Mouse (Mus musculus) stomach, embryonic 14.5 days (tissue): ENCODE measurements around the gene Fam186a. TPM values are rescaled to one million over a fixed set of nuclear protein-coding genes. Genes with fewer than 3 reads are reported as not detected.

Experiments used
- ATAC-seq: fragments of 200-750 bp; cut with Nextera tagmentation; 2 replicates; pipeline ENCODE4 v1.8.0; 2017; ENCODE audit warnings: low read depth, moderate TSS enrichment; ENCODE audit not compliant: insufficient number of reproducible peaks, insufficient read depth, low FRiP score
- H3K27ac ChIP-seq: fragments of 300-500 bp; sonication (generic); 2 replicates; pipeline ENCODE4 v1.5.1; 2014; ENCODE audit warnings: mild to moderate bottlenecking, low read length, moderate library complexity, mixed read lengths
- H3K27me3 ChIP-seq: fragments of 300-500 bp; sonication (generic); 2 replicates; pipeline ENCODE4 v1.6.1; 2014; ENCODE audit warnings: low read length, control low read depth, mixed read lengths; ENCODE audit not compliant: control insufficient read depth, insufficient read depth
- H3K36me3 ChIP-seq: fragments of 300-500 bp; sonication (generic); 2 replicates; pipeline ENCODE4 v1.6.1; 2014; ENCODE audit warnings: mild to moderate bottlenecking, control low read depth, low read length, moderate library complexity, mixed read lengths; ENCODE audit not compliant: control insufficient read depth, insufficient read depth
- H3K4me1 ChIP-seq: fragments of 300-500 bp; sonication (generic); 2 replicates; pipeline ENCODE4 v1.6.1; 2014; ENCODE audit warnings: low read length, control low read depth, mixed read lengths; ENCODE audit not compliant: control insufficient read depth, insufficient read depth
- H3K4me2 ChIP-seq: fragments of 300-500 bp; sonication (generic); replicated peaks from 2 replicates; pipeline ENCODE4 v1.6.1; 2014; ENCODE audit warnings: low read depth, low read length, control low read depth
- H3K4me3 ChIP-seq: fragments of 300-500 bp; sonication (generic); 2 replicates; pipeline ENCODE4 v1.5.1; 2014; ENCODE audit warnings: low read depth, low read length, control low read depth
- H3K9ac ChIP-seq: fragments of 300-500 bp; sonication (generic); replicated peaks from 2 replicates; pipeline ENCODE4 v1.6.1; 2014; ENCODE audit warnings: low read depth, mild to moderate bottlenecking, control low read depth, low read length, moderate library complexity, mixed read lengths
- H3K9me3 ChIP-seq: fragments of 300-500 bp; sonication (generic); 2 replicates; pipeline ENCODE4 v1.6.1; 2016; ENCODE audit warnings: low read depth, low read length, control low read depth; ENCODE audit not compliant: control insufficient read depth
- WGBS: fragments of 180-500 bp; shearing (Covaris S2); extraction: QIAGEN DNeasy Blood & Tissue Kit; methylation state at CpG from one replicate; pipeline ENCODE4 v1.1.7; 2014; 5-methylcytosine and 5-hydroxymethylcytosine counted together
- polyA plus RNA-seq: library from polyadenylated mRNA; unstranded; fragments of >200 nt; fragmentation: Nextera tagmentation; extraction: Ambion mirVana; gene quantifications from 2 replicates; pipeline ENCODE4 v1.2.1, GENCODE M21; 2014

The Fam186a gene
- polyA plus RNA-seq, 1 experiment from 2014 or later = not detected

GRCm38 (mm10) chr15:99940970-99941630, 25.8 kb downstream of the Fam186a start:
- whole genome bisulfite sequencing = 62% methylated on average over 4 of the region's 4 CpGs
- Histone ChIP-seq H3K27ac (no peak overlapping the region), H3K27me3 (no peaks in the 10 kb centered on the region), H3K9me3 (peaks cover 6% of the 10 kb centered on the region; the same call in 1 of the 2 replicates), H3K4me1 (no peaks in the 10 kb centered on the region), H3K4me2 (no peak overlapping the region), H3K9ac (no peak overlapping the region), H3K36me3 (no peaks in the 10 kb centered on the region), H3K4me3 (no peak overlapping the region)
- ATAC-seq = no peak

DNA sequence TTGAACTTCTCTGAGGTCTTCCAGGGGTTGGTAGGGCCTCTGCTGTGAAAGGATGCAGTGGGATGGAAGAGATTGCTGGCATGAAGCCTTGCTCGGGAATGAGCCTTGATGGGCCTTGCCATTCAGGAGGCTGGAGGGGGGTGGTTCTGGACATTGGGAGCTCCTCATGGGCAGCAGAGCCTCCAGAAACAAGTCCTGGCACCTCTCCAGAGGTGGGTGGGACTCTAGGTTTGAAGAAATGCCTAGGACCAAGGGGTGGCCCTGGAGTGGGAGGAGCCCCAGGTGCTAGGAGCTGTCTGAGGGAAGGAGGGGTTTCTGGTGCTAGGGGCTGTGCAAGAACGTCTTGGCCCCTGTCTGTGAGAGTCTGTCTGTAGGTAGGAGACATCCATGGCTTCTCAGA, 26.4 kb downstream of the Fam186a start:
- no peak overlapping the region for H3K4me3 ChIP-seq
- WGBS = 44% methylated on average over 2 of the region's 2 CpGs
- no peak overlapping the region for H3K27ac ChIP-seq
- H3K9me3 ChIP-seq = peaks cover 6% of the 10 kb centered on the region; the same call in 1 of the 2 replicates
- H3K4me2 ChIP-seq = no peak overlapping the region
- H3K27me3 ChIP-seq = no peaks in the 10 kb centered on the region
- no peaks in the 10 kb centered on the region for H3K36me3 ChIP-seq
- no peak for ATAC-seq
- no peaks in the 10 kb centered on the region for H3K4me1 ChIP-seq
- H3K9ac ChIP-seq = no peak overlapping the region

GRCm38 (mm10) chr15:99937841-99938240, 29.0 kb downstream of the Fam186a start:
- H3K27ac ChIP-seq = no peak overlapping the region
- 85% methylated on average over 8 of the region's 8 CpGs for WGBS
- H3K36me3 ChIP-seq = no peaks in the 10 kb centered on the region
- H3K27me3 ChIP-seq = no peaks in the 10 kb centered on the region
- H3K4me2 ChIP-seq = no peak overlapping the region
- H3K4me1 ChIP-seq = no peaks in the 10 kb centered on the region
- H3K4me3 ChIP-seq = no peak overlapping the region
- H3K9ac ChIP-seq = no peak overlapping the region
- ATAC-seq = no peak
- no peaks in the 10 kb centered on the region for H3K9me3 ChIP-seq

DNA sequence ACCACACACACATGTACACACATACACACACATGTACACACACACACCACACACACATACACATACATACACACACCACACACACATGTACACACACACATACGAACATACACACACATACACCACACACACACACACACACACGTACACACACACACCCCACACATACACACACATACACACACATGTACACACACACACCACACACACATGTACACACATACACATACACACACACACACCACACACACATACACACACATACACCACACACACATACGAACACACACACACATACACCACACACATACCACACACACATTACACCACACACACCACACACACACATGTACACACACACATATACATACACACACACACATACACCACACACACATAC, 30.2 kb downstream of the Fam186a start:
- Histone ChIP-seq H3K9me3 (no peaks in the 10 kb centered on the region), H3K36me3 (no peaks in the 10 kb centered on the region), H3K27me3 (no peaks in the 10 kb centered on the region), H3K4me2 (no peak overlapping the region), H3K9ac (no peak overlapping the region), H3K4me3 (no peak overlapping the region), H3K4me1 (no peaks in the 10 kb centered on the region), H3K27ac (no peak overlapping the region)
- 92% methylated on average over 3 of the region's 3 CpGs for WGBS
- no peak for ATAC-seq

GRCm38 (mm10) chr15:99934501-99934900, 32.4 kb downstream of the Fam186a start:
- 48% methylated on average over 1 of the region's 1 CpGs for whole genome bisulfite sequencing
- Histone ChIP-seq H3K9ac (no peak overlapping the region), H3K36me3 (no peaks in the 10 kb centered on the region)

DNA sequence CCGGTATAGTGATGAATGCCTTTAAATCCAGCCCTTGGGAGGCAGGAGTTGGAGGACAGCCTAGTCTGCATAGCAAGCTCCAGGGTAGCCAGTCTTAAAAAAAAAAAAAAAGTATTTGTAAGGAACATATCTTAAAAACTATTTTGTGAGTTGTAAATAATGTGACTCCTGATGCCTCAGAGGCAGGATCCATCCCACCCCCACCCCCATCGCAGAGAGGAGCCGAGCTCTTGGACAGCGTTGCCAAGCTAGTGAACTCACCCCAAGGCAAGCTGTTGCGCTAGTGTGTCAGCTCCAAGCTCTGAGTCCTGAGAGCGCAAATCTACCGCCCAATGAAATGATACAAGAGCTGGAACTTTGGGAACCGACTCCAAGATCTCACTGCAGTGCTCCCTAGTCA, 35.6 kb downstream of the Fam186a start:
- no peak overlapping the region; the same call in 1 of the 2 replicates for H3K9ac ChIP-seq
- H3K9me3 ChIP-seq = no peaks in the 10 kb centered on the region
- no peak for ATAC-seq
- no peak overlapping the region for H3K27ac ChIP-seq
- WGBS = 76% methylated on average over 8 of the region's 8 CpGs
- H3K4me1 ChIP-seq = no peaks in the 10 kb centered on the region
- H3K36me3 ChIP-seq = no peaks in the 10 kb centered on the region
- H3K4me3 ChIP-seq = no peak overlapping the region
- H3K4me2 ChIP-seq = no peak overlapping the region
- H3K27me3 ChIP-seq = no peaks in the 10 kb centered on the region

More at GRCm38 (mm10) chr15:99934501-99934900, 32.4 kb downstream of the Fam186a start:
- Histone ChIP-seq H3K4me2 (no peak overlapping the region), H3K27ac (no peak overlapping the region), H3K9me3 (no peaks in the 10 kb centered on the region), H3K4me1 (no peaks in the 10 kb centered on the region), H3K27me3 (no peaks in the 10 kb centered on the region), H3K4me3 (no peak overlapping the region)
- ATAC-seq = no peak

DNA sequence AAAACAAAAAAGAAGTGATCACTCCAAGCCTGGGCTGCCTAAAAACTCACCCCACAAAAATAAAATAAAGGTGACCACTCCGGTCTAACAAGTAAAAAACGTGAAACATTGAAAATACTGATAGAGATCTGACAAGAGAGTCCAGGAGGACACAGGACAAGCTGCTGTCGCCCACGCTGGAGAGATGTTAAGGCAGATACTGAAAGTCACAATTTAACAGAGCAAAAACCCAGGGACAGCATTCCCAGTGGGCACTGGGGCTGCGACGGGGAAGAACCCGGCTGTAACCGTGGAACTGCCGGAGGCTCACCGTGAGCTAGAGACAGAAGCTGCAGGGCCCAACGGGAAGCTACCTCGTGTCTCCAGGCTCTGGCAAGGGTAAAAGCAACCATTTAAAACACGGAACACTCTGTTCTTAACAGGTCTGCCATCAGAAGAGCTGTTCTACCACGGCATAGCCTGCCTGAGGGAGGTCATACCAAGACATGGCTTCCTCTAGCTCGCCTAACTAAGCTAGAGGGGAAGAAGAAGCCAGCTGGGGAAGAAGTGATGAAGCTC, 47.2 kb downstream of the Fam186a start:
- Histone ChIP-seq H3K4me2 (no peak overlapping the region), H3K9me3 (no peaks in the 10 kb centered on the region), H3K27me3 (no peaks in the 10 kb centered on the region), H3K4me1 (no peaks in the 10 kb centered on the region), H3K9ac (no peak overlapping the region; the same call in 1 of the 2 replicates), H3K36me3 (no peaks in the 10 kb centered on the region), H3K27ac (no peak overlapping the region), H3K4me3 (no peak overlapping the region)
- no peak for ATAC-seq
- 83% methylated on average over 15 of the region's 15 CpGs for WGBS

DNA sequence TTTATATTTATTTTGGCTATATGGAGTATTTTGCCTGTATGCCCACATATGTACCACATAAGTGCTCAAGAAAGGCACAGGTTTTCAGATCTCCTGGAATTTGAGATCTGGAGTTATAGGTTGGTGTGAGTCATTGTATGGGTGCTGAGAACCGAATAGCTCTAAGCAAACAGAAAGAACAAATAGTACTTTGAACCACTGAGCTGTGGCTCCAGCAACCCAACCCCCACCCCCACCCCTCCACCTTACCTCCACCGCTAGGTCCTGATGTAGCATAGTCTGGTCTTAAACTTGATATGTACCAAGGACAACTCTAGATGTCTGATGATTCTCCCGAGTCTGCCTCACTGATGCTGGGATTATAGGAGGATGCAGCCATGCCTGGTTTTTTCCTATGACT, 49.6 kb downstream of the Fam186a start:
- no peak overlapping the region for H3K4me2 ChIP-seq
- ATAC-seq = peak; percentile 74
- H3K27ac ChIP-seq = no peak overlapping the region
- WGBS = 66% methylated on average over 3 of the region's 3 CpGs
- H3K9ac ChIP-seq = no peak overlapping the region
- H3K36me3 ChIP-seq = no peaks in the 10 kb centered on the region
- H3K9me3 ChIP-seq = no peaks in the 10 kb centered on the region
- no peak overlapping the region for H3K4me3 ChIP-seq
- no peaks in the 10 kb centered on the region for H3K4me1 ChIP-seq
- no peaks in the 10 kb centered on the region for H3K27me3 ChIP-seq

DNA sequence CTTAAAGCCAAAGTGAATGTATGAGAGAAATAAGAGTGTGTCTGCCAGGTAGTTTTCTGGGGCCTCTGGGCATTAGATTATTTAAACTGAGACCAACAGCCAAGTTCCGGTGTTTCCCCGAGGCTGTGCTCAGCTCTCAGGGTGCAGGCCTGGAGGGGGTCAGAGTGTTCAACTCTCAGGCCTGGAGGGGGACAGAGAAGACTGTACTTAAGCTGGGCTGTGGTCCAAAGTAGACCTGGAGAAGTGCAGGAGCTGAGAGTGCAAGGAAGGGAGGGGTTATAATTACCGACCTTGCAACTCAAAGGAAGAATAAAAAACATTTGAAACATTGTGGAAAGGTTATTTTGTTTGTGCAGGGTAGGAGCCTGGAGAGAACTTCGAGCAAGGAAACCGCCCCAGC, 52.2 kb downstream of the Fam186a start:
- no peak overlapping the region for H3K9ac ChIP-seq
- no peaks in the 10 kb centered on the region for H3K4me1 ChIP-seq
- no peak overlapping the region for H3K4me3 ChIP-seq
- H3K27ac ChIP-seq = no peak overlapping the region
- H3K27me3 ChIP-seq = no peaks in the 10 kb centered on the region
- WGBS = 63% methylated on average over 5 of the region's 5 CpGs
- no peak for ATAC-seq
- H3K9me3 ChIP-seq = no peaks in the 10 kb centered on the region
- no peaks in the 10 kb centered on the region for H3K36me3 ChIP-seq
- H3K4me2 ChIP-seq = no peak overlapping the region
